Mouse (Mus musculus) hindbrain, postnatal 0 days (tissue): ENCODE results near the gene Mrpl38. TPM values are rescaled to one million over a fixed set of nuclear protein-coding genes. Genes with fewer than 3 reads are reported as not detected.

Experiments
- ATAC-seq: fragments of 200-750 bp; cut with Nextera tagmentation; 2 replicates; pipeline ENCODE4 v1.8.0; 2017; ENCODE audit warnings: mild to moderate bottlenecking, moderate TSS enrichment, moderate library complexity
- DNase-seq: peaks from one replicate; pipeline ENCODE4 v3.0.0-alpha.2; 2015; ENCODE audit warnings: low spot score
- H3K27ac ChIP-seq: fragments of 300-500 bp; sonication (generic); 2 replicates; pipeline ENCODE4 v1.5.1; 2014; ENCODE audit warnings: mild to moderate bottlenecking
- H3K27me3 ChIP-seq: fragments of 300-500 bp; sonication (generic); 2 replicates; pipeline ENCODE4 v1.6.1; 2014; ENCODE audit warnings: low read length, mixed read lengths; ENCODE audit not compliant: insufficient read depth
- H3K36me3 ChIP-seq: fragments of 300-500 bp; sonication (generic); 2 replicates; pipeline ENCODE4 v1.6.1; 2014; ENCODE audit warnings: low read length, mixed read lengths; ENCODE audit not compliant: insufficient read depth
- H3K4me1 ChIP-seq: fragments of 300-500 bp; sonication (generic); 2 replicates; pipeline ENCODE4 v1.6.1; 2014; ENCODE audit warnings: antibody characterized with exemption, low read length, mixed read lengths; ENCODE audit not compliant: insufficient read depth
- H3K4me2 ChIP-seq: fragments of 300-500 bp; sonication (generic); 2 replicates; pipeline ENCODE4 v1.6.1; 2014; ENCODE audit warnings: low read depth, mild to moderate bottlenecking, low read length, moderate library complexity, mixed read lengths
- H3K4me3 ChIP-seq: fragments of 300-500 bp; sonication (generic); 2 replicates; pipeline ENCODE4 v1.5.1; 2014; ENCODE audit warnings: low read length
- H3K9ac ChIP-seq: fragments of 300-500 bp; sonication (generic); replicated peaks from 2 replicates; pipeline ENCODE4 v1.6.1; 2014; ENCODE audit warnings: mild to moderate bottlenecking, low read length, moderate library complexity, mixed read lengths
- H3K9me3 ChIP-seq: fragments of 300-500 bp; sonication (generic); 2 replicates; pipeline ENCODE4 v1.6.1; 2016; ENCODE audit warnings: low read length, mixed read lengths
- CTCF ChIP-seq: IDR thresholded peaks from 2 replicates; pipeline ENCODE4 v1.5.1; 2016; ENCODE audit warnings: antibody characterized with exemption, control low read depth, low read depth
- WGBS: fragments of 180-500 bp; shearing (Covaris S2); extraction: QIAGEN DNeasy Blood & Tissue Kit; methylation state at CpG from one replicate; pipeline ENCODE4 v1.1.7; 2014; 5-methylcytosine and 5-hydroxymethylcytosine counted together
- polyA plus RNA-seq: library from polyadenylated mRNA; unstranded; fragments of >200 nt; fragmentation: Nextera tagmentation; extraction: Ambion mirVana; gene quantifications from 2 replicates; pipeline ENCODE4 v1.2.1, GENCODE M21; 2015
- total RNA-seq: library from RNA; depleted of rRNA; stranded (reverse); fragments of >200 nt; gene quantifications from 2 replicates; pipeline ENCODE4 v1.2.3, GENCODE M21; 2014

Mrpl38 gene
- total and polyA plus RNA-seq, 2 experiments from 2014 or later: 71.9 to 94.0 TPM

DNA sequence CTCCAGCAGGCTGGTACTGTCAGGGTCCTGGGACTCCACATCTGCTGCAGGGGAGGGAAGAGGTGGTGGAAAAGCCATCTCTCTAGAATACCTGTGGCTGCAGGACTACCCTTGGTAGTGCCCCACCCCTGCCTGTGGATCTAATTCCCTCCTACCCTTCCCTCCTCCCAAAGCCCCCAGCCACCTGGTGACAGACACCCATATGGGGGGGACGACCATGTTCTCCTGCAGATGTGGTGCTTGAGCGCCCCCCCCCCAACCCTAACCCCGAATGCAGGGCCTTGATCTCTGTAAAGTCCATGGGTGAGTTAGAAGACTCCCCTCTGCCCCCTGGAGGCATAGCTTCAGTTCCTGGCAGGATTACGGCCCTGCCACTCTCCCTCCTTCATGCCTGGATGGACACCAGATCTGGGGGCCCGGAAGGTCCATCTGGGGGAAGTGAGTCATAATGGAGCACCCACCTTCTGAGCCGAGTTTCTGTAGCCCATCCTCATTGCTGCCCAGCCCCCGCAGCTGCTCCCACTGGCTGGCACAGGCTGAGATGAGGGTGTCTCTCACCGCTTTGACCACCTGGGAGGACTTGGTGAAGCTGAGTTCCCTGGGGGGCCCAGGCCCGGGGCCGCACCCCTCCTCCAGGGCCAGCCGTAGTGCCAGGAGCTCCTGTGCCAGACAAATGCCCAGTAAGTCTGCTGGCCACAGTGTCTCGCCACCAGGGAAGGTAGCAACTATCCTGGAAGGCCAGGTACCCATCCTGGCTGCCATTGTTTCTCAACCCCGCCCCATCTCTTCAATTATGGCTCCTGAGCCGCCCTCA lies 31.5 kb downstream of the Mrpl38 start:
- H3K27me3 ChIP-seq: peaks cover 33% of the 10 kb centered on the region
- H3K36me3 ChIP-seq: no peaks in the 10 kb centered on the region
- 0 out of 2 replicates have a peak, but pooled peaks cover 15% of the 10 kb centered on the region for H3K4me1 ChIP-seq
- ATAC-seq (no peak), DNase-seq (no peak)
- 24% methylated on average over 14 of the region's 14 CpGs for WGBS
- H3K9ac ChIP-seq: 0 out of 2 replicates have a peak overlapping the region, but pooled peaks have one; percentile 1
- no peak overlapping the region for H3K4me3 ChIP-seq
- no peak overlapping the region for H3K27ac ChIP-seq
- peak; percentile 36 for TF ChIP-seq CTCF
- H3K9me3 ChIP-seq: no peaks in the 10 kb centered on the region
- H3K4me2 ChIP-seq: peak overlapping the region; percentile 59

DNA sequence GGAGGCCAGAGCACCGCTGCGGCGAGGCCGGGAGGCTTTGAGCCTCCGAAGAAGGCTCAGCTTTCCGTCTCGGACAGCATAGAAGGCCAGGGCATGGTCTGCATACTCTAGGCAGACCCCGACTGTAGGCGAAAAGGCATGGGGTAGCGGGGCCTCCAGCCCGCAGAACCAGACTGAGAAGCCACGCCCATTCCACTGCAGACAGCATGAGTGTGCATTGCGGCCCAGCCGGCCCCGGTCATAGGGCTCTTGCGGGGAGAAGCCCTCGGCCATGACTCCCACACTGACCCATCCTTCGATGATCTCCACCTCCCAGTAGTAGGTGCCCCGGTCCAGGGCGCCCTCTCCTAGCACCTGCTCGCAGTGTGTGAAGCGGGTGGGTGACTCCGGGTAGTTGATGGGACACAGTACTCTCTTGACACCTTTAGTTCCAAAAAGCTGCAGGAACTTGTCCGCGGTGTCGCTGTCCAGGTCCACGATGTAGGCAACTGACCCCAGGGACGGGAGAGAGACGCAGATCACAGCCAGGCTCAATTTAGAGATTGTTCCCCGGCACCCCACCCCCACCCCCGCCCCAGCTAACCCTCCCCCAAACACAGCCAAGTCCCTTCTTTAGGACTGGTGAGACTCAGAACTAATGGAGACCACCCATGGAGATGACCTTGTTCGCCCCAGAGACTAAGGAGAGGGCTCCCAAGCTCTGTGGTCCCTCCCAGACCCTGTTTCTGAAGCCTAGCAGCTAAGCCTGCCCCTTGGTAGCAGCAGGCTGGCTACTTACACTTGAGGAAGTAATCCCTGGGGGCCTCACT lies 32.3 kb downstream of the Mrpl38 start:
- Histone ChIP-seq H3K36me3 (no peaks in the 10 kb centered on the region), H3K4me2 (no peak overlapping the region; the same call in 1 of the 2 replicates), H3K27ac (no peak overlapping the region), H3K27me3 (peaks cover 33% of the 10 kb centered on the region), H3K9me3 (no peaks in the 10 kb centered on the region), H3K9ac (no peak overlapping the region), H3K4me3 (no peak overlapping the region), H3K4me1 (0 out of 2 replicates have a peak, but pooled peaks cover 15% of the 10 kb centered on the region)
- no peak for ATAC-seq
- WGBS: 35% methylated on average over 32 of the region's 32 CpGs
- TF ChIP-seq CTCF: no peak
- DNase-seq: no peak

DNA sequence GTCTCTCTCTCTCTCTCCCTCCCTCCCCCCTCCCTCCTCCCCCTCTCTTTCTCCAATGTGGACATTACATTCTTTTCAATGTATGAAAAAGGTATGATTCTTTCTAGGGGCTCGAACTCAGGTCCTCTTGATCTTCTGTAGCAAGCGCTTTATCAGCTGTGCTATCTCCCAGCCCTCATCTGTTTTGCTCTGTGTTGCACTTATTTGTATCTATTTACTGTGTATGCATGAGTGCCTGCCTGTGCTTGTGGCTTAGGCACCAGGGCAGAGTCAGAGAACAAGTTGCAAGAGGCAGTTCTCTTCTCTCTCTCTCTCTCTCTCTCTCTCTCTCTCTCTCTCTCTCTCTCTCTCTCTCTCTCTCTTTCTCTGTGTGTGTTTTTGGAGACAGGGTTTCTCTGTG lies 33.6 kb downstream of the Mrpl38 start:
- Histone ChIP-seq H3K9me3 (no peaks in the 10 kb centered on the region), H3K27me3 (peaks cover 26% of the 10 kb centered on the region; the same call in 1 of the 2 replicates), H3K4me2 (no peak overlapping the region), H3K36me3 (no peaks in the 10 kb centered on the region), H3K4me3 (no peak overlapping the region), H3K27ac (no peak overlapping the region), H3K9ac (no peak overlapping the region), H3K4me1 (0 out of 2 replicates have a peak, but pooled peaks cover 15% of the 10 kb centered on the region)
- WGBS: 98% methylated on average over 2 of the region's 2 CpGs
- ATAC-seq: no peak
- DNase-seq: no peak
- TF ChIP-seq CTCF: no peak

DNA sequence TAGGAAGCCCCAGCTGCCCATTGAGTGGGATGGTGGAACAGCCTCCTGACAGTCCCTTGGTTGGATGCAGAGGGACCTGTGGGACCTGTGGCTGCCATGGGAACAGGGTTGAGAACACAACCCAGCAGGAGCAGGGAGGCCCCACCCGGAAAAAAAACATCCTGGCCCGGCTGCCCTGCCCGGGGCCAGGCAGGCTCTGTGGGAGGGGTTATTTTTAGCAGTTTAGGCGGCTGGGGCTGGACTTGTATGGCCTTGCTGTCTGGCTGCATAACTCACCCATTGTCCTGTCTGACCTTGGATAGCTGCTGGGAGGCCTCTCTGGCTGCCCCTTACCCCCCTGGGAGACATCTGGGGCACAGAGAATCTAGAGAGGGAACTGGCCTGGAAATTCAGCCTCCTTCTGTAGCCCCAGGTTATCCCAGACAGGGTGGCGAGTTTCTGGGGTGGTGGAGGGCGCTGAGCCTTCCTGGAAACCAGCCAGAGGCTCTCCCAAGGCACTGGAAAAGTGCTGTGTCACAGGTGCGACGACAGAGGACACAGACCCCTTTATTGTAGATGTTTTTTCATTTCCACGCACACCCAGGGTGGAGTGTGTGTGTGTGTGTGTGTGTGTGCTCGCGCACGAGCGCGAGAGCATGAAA lies 34.5 kb downstream of the Mrpl38 start:
- Histone ChIP-seq H3K4me1 (0 out of 2 replicates have a peak, but pooled peaks cover 12% of the 10 kb centered on the region), H3K4me3 (no peak overlapping the region), H3K27ac (peak overlapping the region; percentile 48; the same call in 1 of the 2 replicates), H3K27me3 (peaks cover 19% of the 10 kb centered on the region; the same call in 1 of the 2 replicates), H3K4me2 (no peak overlapping the region), H3K9me3 (no peaks in the 10 kb centered on the region), H3K36me3 (no peaks in the 10 kb centered on the region), H3K9ac (no peak overlapping the region)
- no peak for TF ChIP-seq CTCF
- WGBS: 39% methylated on average over 14 of the region's 14 CpGs
- no peak for DNase-seq
- ATAC-seq: no peak

DNA sequence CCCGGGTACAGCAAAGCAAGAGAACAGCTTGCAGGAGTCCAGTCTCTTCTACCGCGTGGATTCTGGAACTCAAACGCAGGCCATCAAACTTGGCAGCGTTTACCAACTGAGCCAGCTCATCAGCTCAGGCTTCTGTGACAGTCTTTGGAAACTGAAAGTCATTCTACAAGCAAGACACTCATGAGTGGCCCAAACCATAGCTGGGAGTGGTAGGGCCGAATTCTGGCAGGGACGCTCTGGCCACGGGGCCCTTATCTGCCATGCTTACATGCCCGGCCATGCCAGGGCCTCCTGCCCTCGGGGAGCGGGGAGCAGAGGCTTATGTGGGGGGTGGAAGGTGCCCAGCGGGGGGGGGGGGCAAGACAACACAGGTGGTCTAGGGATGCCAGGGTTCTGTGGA lies 35.1 kb downstream of the Mrpl38 start:
- Histone ChIP-seq H3K4me3 (no peak overlapping the region), H3K9me3 (no peaks in the 10 kb centered on the region), H3K4me1 (0 out of 2 replicates have a peak, but pooled peaks cover 12% of the 10 kb centered on the region), H3K27me3 (peaks cover 13% of the 10 kb centered on the region; the same call in 1 of the 2 replicates), H3K27ac (peak overlapping the region; percentile 48; the same call in 1 of the 2 replicates), H3K9ac (no peak overlapping the region), H3K36me3 (no peaks in the 10 kb centered on the region), H3K4me2 (no peak overlapping the region)
- no peak for TF ChIP-seq CTCF
- ATAC-seq: no peak
- WGBS: 61% methylated on average over 12 of the region's 12 CpGs
- no peak for DNase-seq

DNA sequence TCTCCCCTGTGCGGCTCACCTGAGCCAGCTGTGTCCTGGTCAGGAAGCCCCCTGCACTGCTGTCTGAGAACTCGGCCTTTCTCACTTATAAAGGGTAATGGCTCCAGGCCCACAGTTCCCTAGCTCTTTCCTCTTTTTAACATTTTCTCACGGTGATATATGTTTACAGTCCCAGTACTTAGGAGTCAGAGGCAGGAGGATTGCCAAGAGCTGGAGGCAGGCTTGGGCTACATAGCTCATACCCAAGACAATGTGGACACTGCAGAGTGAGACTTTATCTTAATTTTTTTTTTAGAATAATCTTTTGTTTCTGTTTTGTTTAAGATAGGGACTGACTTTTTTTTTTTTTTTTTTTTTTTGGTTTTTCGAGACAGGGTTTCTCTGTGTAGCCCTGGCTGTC lies 36.2 kb downstream of the Mrpl38 start:
- H3K27me3 ChIP-seq: 0 out of 2 replicates have a peak, but pooled peaks cover 2% of the 10 kb centered on the region
- 39% methylated on average over 3 of the region's 4 CpGs for WGBS
- H3K4me1 ChIP-seq: 0 out of 2 replicates have a peak, but pooled peaks cover 7% of the 10 kb centered on the region
- H3K9me3 ChIP-seq: no peaks in the 10 kb centered on the region
- ATAC-seq: no peak
- H3K36me3 ChIP-seq: no peaks in the 10 kb centered on the region
- no peak overlapping the region for H3K4me2 ChIP-seq
- TF ChIP-seq CTCF: no peak
- no peak for DNase-seq
- 0 out of 2 replicates have a peak overlapping the region, but pooled peaks have one; percentile 3 for H3K9ac ChIP-seq
- no peak overlapping the region for H3K4me3 ChIP-seq
- peak overlapping the region; percentile 78 for H3K27ac ChIP-seq
